Mouse (Mus musculus): ENCODE data around the gene Thsd4.
A peak's percentile ranks its signal among the peaks of the same experiment; 100 is the strongest.
"Not testable (repeated sequence)": the region's sequence is repeated elsewhere in the genome, so short reads cannot be mapped to it uniquely, and the experiment has no call there.

Thsd4 gene

DNA sequence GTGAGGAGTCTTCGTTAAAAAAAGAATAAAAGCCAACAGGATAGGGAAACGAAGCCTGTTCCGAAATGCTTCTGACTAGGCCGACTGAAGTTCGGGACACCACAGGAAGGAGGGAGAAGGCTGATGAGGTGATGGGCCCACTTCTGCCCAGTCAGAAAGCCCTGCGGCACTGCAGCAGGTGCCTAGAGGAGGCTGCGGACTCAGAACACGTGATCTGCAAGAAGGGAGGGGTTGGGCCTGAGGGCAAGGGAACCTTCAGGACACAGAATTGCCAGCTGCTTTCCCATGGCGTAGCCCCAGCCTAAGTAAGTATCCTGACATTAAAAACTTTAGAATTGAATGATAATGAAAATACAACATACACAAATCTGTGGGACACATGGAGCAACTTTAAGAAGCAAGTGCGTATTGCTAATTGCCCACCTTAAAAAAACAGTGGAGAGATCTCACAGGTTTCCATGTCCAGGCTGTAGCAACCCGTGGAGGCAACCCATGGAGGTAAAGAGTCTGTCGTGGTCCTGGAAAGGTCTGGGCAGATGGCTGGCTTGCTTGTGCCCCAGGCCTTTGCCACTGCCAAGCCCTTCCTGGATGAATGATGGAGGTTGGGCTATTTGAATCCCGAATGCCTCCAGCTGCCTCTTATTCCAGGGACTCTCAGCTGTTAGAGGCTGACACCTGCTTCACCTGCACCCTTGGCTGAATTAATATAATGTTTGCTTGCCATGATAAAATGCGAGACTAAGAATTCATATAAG lies 560.5 kb downstream of the Thsd4 start:
- no peak for DNase-seq

DNA sequence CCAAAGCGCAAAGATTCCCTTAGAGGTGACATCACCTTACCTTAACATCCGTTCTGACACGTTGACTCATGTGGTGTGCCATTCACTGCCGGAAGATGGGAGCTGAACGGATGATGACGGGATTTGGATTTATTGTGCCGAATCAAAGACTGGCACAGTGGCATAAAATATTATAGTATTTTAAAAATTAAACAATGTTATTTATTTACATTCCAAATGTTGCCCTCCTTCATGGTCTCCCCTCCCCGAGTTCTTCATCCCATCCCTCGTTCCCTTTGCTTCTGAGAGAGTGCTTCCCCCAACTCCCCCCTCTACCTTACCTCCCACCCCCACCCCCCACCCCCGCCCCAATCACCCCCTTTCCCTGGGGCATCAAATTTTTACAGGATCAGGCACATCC lies 561.3 kb downstream of the Thsd4 start, which contains the start of gene Nr2e3:
TSS of gene Nr2e3 (minus strand) at position 101 of the 400 bp plus-strand sequence.
- no peak for DNase-seq

- DNase-seq, result peak; percentile 47
Observed at GRCm38 (mm10) chr9:59959276-59959675, 562.6 kb downstream of the Thsd4 start.

DNA sequence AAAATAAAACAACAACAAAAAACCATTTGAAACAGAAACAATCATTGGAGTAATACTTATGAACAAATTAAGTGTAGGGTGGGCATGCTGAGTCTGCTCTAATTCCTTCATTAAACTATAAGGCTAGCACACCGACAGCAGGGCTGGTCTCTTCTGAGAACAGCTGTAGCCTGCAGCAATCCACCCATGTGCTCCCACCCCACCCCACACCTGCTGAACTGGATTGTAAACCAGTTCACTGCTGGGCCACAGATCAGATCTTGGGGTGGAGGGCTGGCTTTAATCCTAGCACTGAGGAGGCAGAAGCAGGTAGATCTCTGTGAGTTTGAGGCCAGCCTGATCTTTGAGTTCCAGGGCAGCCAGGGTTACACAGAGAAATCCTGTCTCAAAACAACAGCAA lies 563.7 kb downstream of the Thsd4 start:
- not testable (repeated sequence) for DNase-seq

GRCm38 (mm10) chr9:59956496-59956895 lies 565.4 kb downstream of the Thsd4 start:
- DNase-seq, result no peak

DNA sequence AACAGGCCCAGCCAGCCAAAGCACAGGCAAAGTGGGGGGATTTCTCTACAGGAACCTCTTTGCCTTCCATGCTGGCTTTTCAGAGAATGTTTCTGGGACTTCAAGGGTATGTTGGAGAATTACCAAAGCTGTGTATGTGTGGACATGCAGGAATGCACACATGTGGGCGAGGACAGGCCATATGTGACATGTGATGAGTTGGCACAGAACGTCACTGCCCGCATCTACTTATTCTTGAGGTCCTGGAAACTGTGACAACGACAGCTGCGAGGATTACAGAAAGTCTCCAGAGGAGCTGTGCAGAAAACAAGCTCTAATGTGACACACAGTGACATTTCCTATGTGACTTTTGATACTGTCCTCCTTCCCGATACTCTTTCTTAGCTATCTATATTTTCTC lies 566.2 kb downstream of the Thsd4 start:
- DNase-seq, result no peak

GRCm38 (mm10) chr9:59955199-59955598 lies 566.6 kb downstream of the Thsd4 start:
- no peak for DNase-seq

DNA sequence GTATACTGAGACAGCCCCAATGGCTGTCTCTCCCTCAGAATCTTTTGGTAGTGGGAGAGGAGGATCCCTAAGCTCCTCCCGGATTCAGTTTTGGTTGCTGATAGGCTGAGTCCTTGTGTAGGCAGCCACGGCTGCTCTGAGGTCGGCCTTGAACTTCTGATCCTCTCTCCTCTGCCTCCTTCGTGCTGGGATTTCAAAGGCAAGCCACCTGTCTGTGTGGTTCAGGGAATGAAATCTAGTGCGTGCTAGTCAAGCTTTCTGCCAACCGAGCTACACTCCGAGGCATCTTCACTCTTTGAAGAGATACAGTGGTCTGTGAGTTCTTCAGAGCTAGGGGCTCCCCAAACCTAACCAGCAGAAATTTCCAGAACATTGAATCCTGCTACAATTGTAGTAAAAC lies 568.3 kb downstream of the Thsd4 start:
- no peak for DNase-seq

- no peak for DNase-seq
Observed at GRCm38 (mm10) chr9:59952515-59953070, 569.3 kb downstream of the Thsd4 start.

- DNase-seq, result no peak
Observed at GRCm38 (mm10) chr9:59951943-59952342, 569.9 kb downstream of the Thsd4 start.

- no peak for DNase-seq
Observed at GRCm38 (mm10) chr9:59951001-59951750, 570.7 kb downstream of the Thsd4 start.

GRCm38 (mm10) chr9:59949981-59950380 lies 571.9 kb downstream of the Thsd4 start:
- no peak for DNase-seq

- no peak for DNase-seq
Observed at GRCm38 (mm10) chr9:59949511-59949910, 572.3 kb downstream of the Thsd4 start.

DNA sequence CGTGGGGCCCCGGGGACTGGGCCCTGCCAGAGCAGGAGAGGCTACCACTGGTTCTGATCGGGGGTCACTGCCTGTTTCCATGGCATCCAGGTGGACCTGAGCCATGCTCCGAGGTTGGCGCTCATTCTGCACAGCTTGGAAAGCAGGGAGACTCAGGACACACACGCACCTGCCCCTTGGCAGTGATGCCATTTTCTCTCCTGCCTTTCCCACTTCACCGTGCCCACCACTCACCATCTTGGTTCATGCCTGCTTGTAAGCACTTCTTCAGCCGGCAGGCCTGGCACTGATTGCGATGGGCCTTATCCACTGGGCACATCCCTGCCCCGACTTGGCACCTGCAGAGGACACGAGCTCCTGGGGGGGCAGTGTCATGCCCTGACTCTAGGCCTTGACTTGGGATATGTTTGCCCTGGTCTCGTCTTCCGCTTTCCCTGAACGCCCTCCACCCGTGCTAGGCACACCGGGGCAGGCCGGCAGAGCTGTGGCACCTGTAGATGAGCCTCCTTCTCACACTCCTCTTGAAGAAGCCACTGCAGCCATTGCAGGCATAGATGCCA lies 573.1 kb downstream of the Thsd4 start:
- DNase-seq, result no peak

GRCm38 (mm10) chr9:59948226-59948625 lies 573.6 kb downstream of the Thsd4 start:
- DNase-seq, result no peak

- no peak for DNase-seq
Observed at GRCm38 (mm10) chr9:59947271-59947670, 574.6 kb downstream of the Thsd4 start.

DNA sequence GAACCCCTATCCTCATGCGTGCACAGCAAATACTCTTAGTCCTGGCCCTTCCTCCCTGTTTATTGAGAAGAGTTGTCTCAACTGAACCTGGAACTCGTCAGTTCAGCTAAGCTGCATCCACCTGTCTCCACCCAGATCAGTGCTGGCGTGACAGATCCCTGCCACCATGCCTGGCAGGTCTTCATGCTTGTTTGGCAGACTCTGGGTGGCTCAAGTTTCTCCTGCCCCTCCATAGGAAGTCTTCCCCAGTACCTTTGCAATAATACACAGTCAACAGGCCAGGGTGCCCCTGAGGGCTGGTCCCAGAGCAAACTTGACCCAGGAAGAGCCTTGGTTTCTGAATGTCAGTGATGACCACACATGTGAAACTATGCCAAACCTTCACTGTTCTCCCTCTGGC lies 576.6 kb downstream of the Thsd4 start:
- no peak for DNase-seq

DNA sequence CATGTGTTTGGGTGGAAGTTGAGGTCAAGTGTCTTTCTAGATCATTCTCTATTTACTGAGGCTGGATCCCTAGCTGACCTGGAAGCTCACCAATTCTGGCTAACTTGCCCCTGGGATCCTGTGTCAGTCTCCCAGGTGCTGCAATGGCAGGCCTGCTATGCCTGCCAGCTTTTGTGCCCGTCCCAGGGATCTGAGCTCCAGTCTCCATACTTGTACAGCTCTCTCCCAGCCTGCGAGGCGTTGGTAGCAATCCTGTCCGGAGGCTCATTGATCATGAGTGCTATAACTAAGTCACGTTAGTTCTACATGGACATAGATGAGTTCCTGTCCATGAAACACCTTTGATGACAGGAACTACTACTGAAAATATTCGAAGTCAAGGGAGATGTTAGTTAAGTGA lies 578.0 kb downstream of the Thsd4 start:
- DNase-seq, result no peak

DNA sequence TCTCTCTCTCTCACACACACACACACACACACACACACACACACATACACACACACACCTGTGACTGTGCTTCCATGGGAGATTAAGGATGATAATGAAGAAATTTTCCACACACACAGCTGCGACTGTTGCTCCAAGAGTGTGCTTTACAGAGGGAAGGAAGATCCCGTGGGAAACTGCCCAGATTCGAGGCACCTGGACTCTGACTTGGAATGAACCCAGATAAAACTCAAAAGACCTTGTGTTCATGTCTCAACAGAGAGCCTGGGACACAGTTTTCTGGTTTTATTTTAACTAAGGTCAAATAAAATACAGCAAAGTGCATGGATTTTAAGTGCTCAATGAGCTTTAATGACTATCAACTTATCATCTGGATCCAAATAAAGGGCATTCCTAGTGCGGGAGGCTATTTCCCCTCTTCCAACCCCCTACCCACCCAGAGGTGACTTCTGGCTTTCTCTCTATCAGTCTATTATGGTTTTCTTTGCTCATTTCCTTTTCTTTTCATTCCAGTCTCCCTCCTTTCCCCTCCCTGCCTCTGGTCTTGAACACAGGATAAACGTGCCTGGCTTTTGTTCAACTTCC lies 579.3 kb downstream of the Thsd4 start:
- no peak for DNase-seq

DNA sequence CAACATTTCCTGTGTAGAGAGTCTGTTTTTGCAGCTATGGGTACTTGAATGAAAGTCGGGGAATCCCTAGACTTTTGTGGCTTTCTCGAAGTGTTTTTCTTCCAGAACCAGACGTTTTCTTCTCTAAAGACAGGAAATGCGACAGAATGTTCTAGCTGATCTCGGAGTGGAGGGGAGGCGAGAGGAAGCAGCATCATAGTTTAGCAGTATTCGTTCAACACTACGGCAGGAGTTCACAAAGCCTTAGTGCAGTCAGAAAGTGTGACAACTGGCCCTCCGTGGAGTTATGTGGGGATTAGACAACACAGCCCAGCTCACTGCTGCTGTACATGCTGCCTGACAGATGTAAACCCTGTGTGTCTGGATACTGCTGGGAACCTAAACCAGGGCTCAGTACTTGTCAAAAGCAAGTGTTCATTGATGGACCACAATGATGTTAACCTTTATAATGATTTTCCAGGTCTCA lies 579.9 kb downstream of the Thsd4 start:
- no peak for DNase-seq

- no peak for DNase-seq
Observed at GRCm38 (mm10) chr9:59940913-59941884, 580.6 kb downstream of the Thsd4 start.

- DNase-seq, result no peak
Observed at GRCm38 (mm10) chr9:59939691-59940090, 582.2 kb downstream of the Thsd4 start.

All from right cerebral cortex, postnatal 25 days (tissue).